In genomic region chr2:179977344-179978025, GRCm38 (mm10) we compare ENCODE assay signal across 8 mouse cellular contexts. TPM values are rescaled to one million over a fixed set of nuclear protein-coding genes. Genes with fewer than 3 reads are reported as not detected.
DNase-seq lines count a peak whose midpoint lies in the region; ATAC-seq and TF ChIP-seq lines count a peak whose summit lies in the region.

No protein-coding gene starts in this region.

- intact Hi-C loops in heart, postnatal 14 days (cut with DNase I), result loop anchor here (1.0 to 2.0 kb wide), 2 partner anchors 47 to 65 kb away; partner anchors contain the start of genes Lsm14b, Psma7 and Ss18l1

- peak overlapping the region; percentile 94 for H3K4me3 ChIP-seq in heart, embryonic 12.5 days
- peak overlapping the region; percentile 69 for H3K4me3 ChIP-seq in thymus, adult 2 months (ENCODE audit: control insufficient read depth, insufficient read depth, low read length)
- peak overlapping the region; percentile 84 for H3K4me3 ChIP-seq in hindbrain, embryonic 10.5 days
- H3K4me3 ChIP-seq in midbrain, embryonic 11.5 days (ENCODE audit: low read depth, low read length), result peak overlapping the region; percentile 90

- TF ChIP-seq CTCF in thymus, adult 2 months (IDR thresholded peaks at IDR 0.05; ENCODE audit: borderline replicate concordance, control insufficient read depth, extremely low read depth, insufficient read depth, low read length, poor library complexity), result no peak

- no peak for DNase-seq in heart, postnatal 14 days
- DNase-seq in thymus, adult 2 months, result no peak
- DNase-seq in thymus, postnatal 10 days (ENCODE audit: low spot score in 2 of 2), result no peak
- DNase-seq in hindbrain, embryonic 10.5 days (ENCODE audit: low spot score), result no peak
- DNase-seq in midbrain, embryonic 11.5 days (ENCODE audit: low spot score, missing footprints), result peak; percentile 88
- DNase-seq in ovary, postnatal 36 days (ENCODE audit: low spot score), result no peak

- no peak for TF ChIP-seq POLR2A in thymus, adult 2 months (IDR thresholded peaks at IDR 0.05; ENCODE audit: control insufficient read depth, extremely low read depth, insufficient read depth, low read length, poor library complexity)

- peak overlapping the region; percentile 99 for H3K4me2 ChIP-seq in heart, embryonic 12.5 days
- peak overlapping the region; percentile 58 for H3K4me2 ChIP-seq in midbrain, embryonic 11.5 days

- WGBS in heart, embryonic 12.5 days, result 12% methylated on average over 10 of the region's 10 CpGs
- 16% methylated on average over 10 of the region's 10 CpGs for WGBS in thymus, adult 2 months
- WGBS in hindbrain, embryonic 10.5 days, result 9% methylated on average over 10 of the region's 10 CpGs
- 14% methylated on average over 10 of the region's 10 CpGs for WGBS in midbrain, embryonic 11.5 days

- no peaks in the 10 kb centered on the region for H3K36me3 ChIP-seq in heart, embryonic 12.5 days
- H3K36me3 ChIP-seq in thymus, adult 2 months (ENCODE audit: control insufficient read depth, insufficient read depth, low read length), result no peaks in the 10 kb centered on the region
- no peaks in the 10 kb centered on the region for H3K36me3 ChIP-seq in hindbrain, embryonic 10.5 days
- H3K36me3 ChIP-seq in midbrain, embryonic 11.5 days (ENCODE audit: control insufficient read depth, insufficient read depth, low read length), result no peaks in the 10 kb centered on the region

- H3K4me1 ChIP-seq in heart, embryonic 12.5 days (replicated peaks), result peaks cover 48% of the 10 kb centered on the region
- H3K4me1 ChIP-seq in thymus, adult 2 months (replicated peaks; ENCODE audit: control insufficient read depth, insufficient read depth, low read length), result peaks cover 20% of the 10 kb centered on the region
- H3K4me1 ChIP-seq in hindbrain, embryonic 10.5 days (replicated peaks), result peaks cover 39% of the 10 kb centered on the region
- peaks cover 28% of the 10 kb centered on the region for H3K4me1 ChIP-seq in midbrain, embryonic 11.5 days (ENCODE audit: control insufficient read depth, insufficient read depth, low read length)

- no peaks in the 10 kb centered on the region for H3K9me3 ChIP-seq in heart, embryonic 12.5 days (replicated peaks)
- no peaks in the 10 kb centered on the region for H3K9me3 ChIP-seq in hindbrain, embryonic 10.5 days
- no peaks in the 10 kb centered on the region for H3K9me3 ChIP-seq in midbrain, embryonic 11.5 days (ENCODE audit: control insufficient read depth, low read length)

- no peak for ATAC-seq in heart, embryonic 12.5 days (ENCODE audit: insufficient number of reproducible peaks, low FRiP score)
- no peak for ATAC-seq in midbrain, embryonic 11.5 days (ENCODE audit: low FRiP score)
- no peak for ATAC-seq in CD4-positive, CD25-positive, alpha-beta regulatory T cell, adult 4 months

- no peaks in the 10 kb centered on the region for H3K27me3 ChIP-seq in heart, embryonic 12.5 days (replicated peaks)
- H3K27me3 ChIP-seq in thymus, adult 2 months (ENCODE audit: control insufficient read depth, insufficient read depth, low read length), result no peaks in the 10 kb centered on the region
- no peaks in the 10 kb centered on the region; the same call in 1 of the 2 replicates for H3K27me3 ChIP-seq in hindbrain, embryonic 10.5 days (ENCODE audit: insufficient read depth, poor library complexity, severe bottlenecking)
- H3K27me3 ChIP-seq in midbrain, embryonic 11.5 days (ENCODE audit: control insufficient read depth, insufficient read depth, low read length), result 0 out of 2 replicates have a peak, but pooled peaks cover 3% of the 10 kb centered on the region

- H3K9ac ChIP-seq in heart, embryonic 12.5 days, result peak overlapping the region; percentile 83
- peak overlapping the region; percentile 91 for H3K9ac ChIP-seq in midbrain, embryonic 11.5 days (ENCODE audit: low read length)

- H3K27ac ChIP-seq in heart, embryonic 12.5 days (ENCODE audit: poor library complexity, severe bottlenecking), result no peak overlapping the region; the same call in 1 of the 2 replicates
- H3K27ac ChIP-seq in thymus, adult 2 months (ENCODE audit: control insufficient read depth, insufficient read depth, low read length), result no peak overlapping the region
- H3K27ac ChIP-seq in hindbrain, embryonic 10.5 days, result peak overlapping the region; percentile 97
- H3K27ac ChIP-seq in midbrain, embryonic 11.5 days (ENCODE audit: low read depth, low read length), result peak overlapping the region; percentile 92

RNA-seq across cellular contexts. Expression of gene Taf4, which starts 1.0 kb away (rescaled TPM):
- 2.4 and 2.7 TPM in 2 replicates for polyA plus RNA-seq in heart, embryonic 12.5 days (2016; fragmentation: Nextera tagmentation; extraction: Ambion mirVana)
- 10 to 100 TPM; 15.8 to 19.0 TPM for total RNA-seq in heart, postnatal 14 days (2021)
- polyA plus RNA-seq in thymus, adult 2 months (2012; rRNA removed), result 26.3 and 31.8 TPM in 2 replicates
- polyA plus RNA-seq in hindbrain, embryonic 10.5 days (2016; fragmentation: Nextera tagmentation; extraction: Ambion mirVana), result 3.7 and 4.4 TPM in 2 replicates
- 5.8 and 6.0 TPM in 2 replicates for polyA plus RNA-seq in midbrain, embryonic 11.5 days (2014; fragmentation: Nextera tagmentation; extraction: Ambion mirVana)
- polyA plus RNA-seq in CD4-positive, CD25-positive, alpha-beta regulatory T cell, adult 4 months (2017; shearing (Covaris generic)), result 1 to 10 TPM; 3.5 to 6.7 TPM

RNA-seq across cellular contexts. Expression of gene Lsm14b, which starts 47.3 kb away (rescaled TPM):
- 4.8 and 6.9 TPM in 2 replicates for polyA plus RNA-seq in heart, embryonic 12.5 days (2016; fragmentation: Nextera tagmentation; extraction: Ambion mirVana)
- 10 to 100 TPM; 57.3 to 61.8 TPM for total RNA-seq in heart, postnatal 14 days (2021)
- polyA plus RNA-seq in thymus, adult 2 months (2012; rRNA removed), result 45.3 and 49.5 TPM in 2 replicates
- 9.4 and 12.9 TPM in 2 replicates for polyA plus RNA-seq in hindbrain, embryonic 10.5 days (2016; fragmentation: Nextera tagmentation; extraction: Ambion mirVana)
- 11.1 and 14.5 TPM in 2 replicates for polyA plus RNA-seq in midbrain, embryonic 11.5 days (2014; fragmentation: Nextera tagmentation; extraction: Ambion mirVana)
- polyA plus RNA-seq in CD4-positive, CD25-positive, alpha-beta regulatory T cell, adult 4 months (2017; shearing (Covaris generic)), result 1 to 10 TPM; 2.0 to 2.9 TPM

Comparison
In these comparisons a context has a peak if more than half of its experiments do, and no peak if none do; other contexts are left out.
1. H3K27ac ChIP-seq: peak in hindbrain, embryonic 10.5 days (single experiment) and midbrain, embryonic 11.5 days (single experiment); none in heart, embryonic 12.5 days (single experiment) and thymus, adult 2 months (single experiment).
2. Peak in every context shown above with its lines, with median percentiles within 50 percentile points of each other: H3K4me3 ChIP-seq.